Mouse (Mus musculus) cerebellum, adult 2 months (tissue): ENCODE results near the gene Sccpdh.

ENCODE experiments used
- CTCF ChIP-seq: fragments of 200-500 bp; IDR thresholded peaks from 2 replicates; pipeline ENCODE4 v1.5.1; 2011; ENCODE audit warnings: low read depth, mild to moderate bottlenecking, control low read depth, low read length, moderate library complexity, borderline replicate concordance; ENCODE audit not compliant: insufficient read depth
- POLR2A ChIP-seq: fragments of 200-500 bp; IDR thresholded peaks from 2 replicates; pipeline ENCODE4 v1.6.1; 2011; ENCODE audit warnings: low read length, control low read depth, borderline replicate concordance; ENCODE audit not compliant: insufficient read depth

DNA sequence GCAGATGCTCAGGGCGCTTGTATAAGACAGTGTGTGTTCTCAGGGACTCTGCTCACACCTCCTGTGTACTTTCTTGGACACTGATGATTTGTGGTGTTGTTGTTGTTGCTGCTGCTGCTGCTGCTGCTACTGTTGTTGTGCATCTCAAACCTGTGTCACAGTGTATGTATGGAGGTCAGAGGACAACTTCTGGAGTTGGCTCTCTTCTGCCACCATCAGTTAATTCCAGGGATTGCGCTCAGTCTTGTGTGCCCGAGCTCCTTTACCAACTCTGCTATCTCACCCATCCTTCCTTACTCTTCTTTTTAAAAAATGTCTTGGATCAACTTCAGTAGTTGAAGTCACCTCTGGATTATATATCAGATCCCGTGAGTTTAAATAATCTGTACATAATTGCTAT is 43.7 kb upstream of the Sccpdh start:
- TF ChIP-seq POLR2A (no peak), CTCF (peak; percentile 76)
